Mouse (Mus musculus) intestine, embryonic 16.5 days (tissue): Measurements from ENCODE around the gene Nadsyn1. TPM values are rescaled to one million over a fixed set of nuclear protein-coding genes. Genes with fewer than 3 reads are reported as not detected.

Experiments used
- ATAC-seq: fragments of 200-750 bp; cut with Nextera tagmentation; 2 replicates; pipeline ENCODE4 v1.8.0; 2017; ENCODE audit warnings: moderate TSS enrichment, moderate library complexity
- H3K27ac ChIP-seq: fragments of 300-500 bp; sonication (generic); 2 replicates; pipeline ENCODE4 v1.5.1; 2014; ENCODE audit warnings: mild to moderate bottlenecking, low read length
- H3K27me3 ChIP-seq: fragments of 300-500 bp; sonication (generic); replicated peaks from 2 replicates; pipeline ENCODE4 v1.6.1; 2014; ENCODE audit warnings: low read length, control low read depth, mixed read lengths; ENCODE audit not compliant: control insufficient read depth, insufficient read depth
- H3K36me3 ChIP-seq: fragments of 300-500 bp; sonication (generic); 2 replicates; pipeline ENCODE4 v1.6.1; 2014; ENCODE audit warnings: low read length, control low read depth; ENCODE audit not compliant: control insufficient read depth, insufficient read depth
- H3K4me1 ChIP-seq: fragments of 300-500 bp; sonication (generic); 2 replicates; pipeline ENCODE4 v1.6.1; 2014; ENCODE audit warnings: low read length, control low read depth, mixed read lengths; ENCODE audit not compliant: control insufficient read depth, insufficient read depth
- H3K4me2 ChIP-seq: fragments of 300-500 bp; sonication (generic); 2 replicates; pipeline ENCODE4 v1.6.1; 2014; ENCODE audit warnings: low read depth, low read length, control low read depth
- H3K4me3 ChIP-seq: fragments of 300-500 bp; sonication (generic); 2 replicates; pipeline ENCODE4 v1.5.1; 2014; ENCODE audit warnings: mild to moderate bottlenecking, low read length
- H3K9ac ChIP-seq: fragments of 300-500 bp; sonication (generic); 2 replicates; pipeline ENCODE4 v1.6.1; 2014; ENCODE audit warnings: low read depth, low read length
- H3K9me3 ChIP-seq: fragments of 300-500 bp; sonication (generic); 2 replicates; pipeline ENCODE4 v1.6.1; 2016; ENCODE audit warnings: low read length, control low read depth; ENCODE audit not compliant: control insufficient read depth
- WGBS: fragments of 180-500 bp; shearing (Covaris S2); extraction: QIAGEN DNeasy Blood & Tissue Kit; methylation state at CpG from one replicate; pipeline ENCODE4 v1.1.7; 2014; 5-methylcytosine and 5-hydroxymethylcytosine counted together
- polyA plus RNA-seq: library from polyadenylated mRNA; unstranded; fragments of >200 nt; fragmentation: Nextera tagmentation; extraction: Ambion mirVana; gene quantifications from 2 replicates; pipeline ENCODE4 v1.2.1, GENCODE M21; 2015

The Nadsyn1 gene
- polyA plus RNA-seq, 1 experiment from 2014 or later = 25.4 TPM

DNA sequence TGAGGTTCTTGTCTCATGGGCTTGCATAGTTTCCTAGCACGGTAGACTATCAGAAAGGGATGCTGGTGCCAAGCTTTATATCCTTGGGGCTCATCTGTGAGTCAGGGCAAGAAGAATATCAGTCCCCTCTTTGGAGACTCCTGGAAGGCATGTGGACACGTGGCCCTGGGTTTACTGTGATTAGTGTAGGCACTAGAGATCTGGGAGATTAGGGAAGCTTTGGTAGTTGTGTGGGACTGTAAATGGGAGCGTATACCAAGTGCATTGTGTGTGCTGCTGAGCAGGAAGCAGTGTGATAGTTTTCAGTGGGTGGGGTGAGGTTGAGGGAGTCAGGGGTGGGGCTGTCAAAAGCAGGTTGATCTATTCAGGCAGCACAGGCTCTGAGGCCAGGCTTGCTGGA, 12.3 kb upstream of the Nadsyn1 start:
- Histone ChIP-seq H3K4me1 (peaks cover 51% of the 10 kb centered on the region), H3K27ac (peak overlapping the region; percentile 57), H3K4me3 (no peak overlapping the region), H3K9ac (no peak overlapping the region), H3K36me3 (peaks cover 7% of the 10 kb centered on the region; the same call in 1 of the 2 replicates), H3K27me3 (no peaks in the 10 kb centered on the region), H3K4me2 (no peak overlapping the region), H3K9me3 (no peaks in the 10 kb centered on the region)
- 37% methylated on average over 3 of the region's 3 CpGs for WGBS
- peak; percentile 69 for ATAC-seq

DNA sequence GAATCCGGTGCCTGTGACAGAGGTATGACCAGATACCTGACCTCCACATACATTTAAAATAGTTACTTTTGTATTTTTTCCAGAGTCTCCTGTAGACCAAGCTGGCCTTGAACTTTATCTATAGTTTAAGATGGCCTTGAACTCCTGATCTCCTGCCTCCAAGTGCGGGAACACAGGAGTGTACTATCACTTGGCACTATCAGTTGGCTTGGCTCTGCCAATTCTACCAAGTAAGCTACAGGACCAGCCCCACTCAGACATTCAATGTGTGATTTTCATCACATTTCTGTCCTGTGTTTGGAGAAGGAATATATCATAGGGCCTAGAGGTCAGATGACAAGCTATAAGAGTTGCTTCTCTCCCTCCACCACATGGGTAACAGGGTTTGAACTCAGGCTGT, 11.7 kb upstream of the Nadsyn1 start:
- peaks cover 7% of the 10 kb centered on the region; the same call in 1 of the 2 replicates for H3K36me3 ChIP-seq
- H3K27ac ChIP-seq = peak overlapping the region; percentile 57
- ATAC-seq = no peak
- no peak overlapping the region for H3K9ac ChIP-seq
- no peaks in the 10 kb centered on the region for H3K27me3 ChIP-seq
- no peaks in the 10 kb centered on the region for H3K9me3 ChIP-seq
- no peak overlapping the region for H3K4me2 ChIP-seq
- H3K4me3 ChIP-seq = no peak overlapping the region
- WGBS = 75% methylated on average over 2 of the region's 2 CpGs
- peaks cover 51% of the 10 kb centered on the region for H3K4me1 ChIP-seq

DNA sequence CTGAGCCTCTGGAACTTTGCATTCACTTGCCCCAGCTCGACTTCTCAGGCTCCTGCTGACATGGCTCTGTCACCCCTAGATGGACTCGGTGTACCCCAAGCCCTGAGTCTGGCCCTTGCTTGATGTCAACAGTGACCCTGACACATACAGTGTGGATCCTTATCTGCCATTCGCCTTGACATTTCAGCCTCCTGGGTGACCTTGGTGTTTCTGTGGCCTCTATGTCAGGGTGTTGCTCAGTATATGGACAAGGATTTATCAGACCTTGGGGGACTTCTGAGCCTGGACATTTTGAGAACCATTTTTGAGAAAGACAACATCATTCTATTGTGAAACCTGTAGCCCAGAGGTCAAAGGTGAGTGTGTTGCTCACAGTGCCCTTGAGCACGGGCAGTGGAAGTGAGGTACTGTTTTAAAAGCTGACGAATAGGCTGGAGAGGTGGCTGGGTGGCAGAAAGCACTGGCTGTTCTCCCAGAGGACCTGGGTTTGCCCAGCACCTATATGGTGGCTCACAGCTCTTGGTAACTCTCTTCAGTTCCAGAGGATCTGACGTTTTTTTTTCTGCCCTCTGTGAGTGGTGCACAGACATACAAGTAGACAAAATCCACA, 11.0 kb upstream of the Nadsyn1 start:
- H3K9me3 ChIP-seq = no peaks in the 10 kb centered on the region
- H3K4me2 ChIP-seq = no peak overlapping the region
- H3K4me3 ChIP-seq = no peak overlapping the region
- H3K36me3 ChIP-seq = peaks cover 7% of the 10 kb centered on the region; the same call in 1 of the 2 replicates
- H3K27ac ChIP-seq = peak overlapping the region; percentile 37; the same call in 1 of the 2 replicates
- no peak for ATAC-seq
- peaks cover 51% of the 10 kb centered on the region for H3K4me1 ChIP-seq
- peak overlapping the region; percentile 25; the same call in 1 of the 2 replicates for H3K9ac ChIP-seq
- WGBS = 73% methylated on average over 6 of the region's 6 CpGs
- H3K27me3 ChIP-seq = no peaks in the 10 kb centered on the region

DNA sequence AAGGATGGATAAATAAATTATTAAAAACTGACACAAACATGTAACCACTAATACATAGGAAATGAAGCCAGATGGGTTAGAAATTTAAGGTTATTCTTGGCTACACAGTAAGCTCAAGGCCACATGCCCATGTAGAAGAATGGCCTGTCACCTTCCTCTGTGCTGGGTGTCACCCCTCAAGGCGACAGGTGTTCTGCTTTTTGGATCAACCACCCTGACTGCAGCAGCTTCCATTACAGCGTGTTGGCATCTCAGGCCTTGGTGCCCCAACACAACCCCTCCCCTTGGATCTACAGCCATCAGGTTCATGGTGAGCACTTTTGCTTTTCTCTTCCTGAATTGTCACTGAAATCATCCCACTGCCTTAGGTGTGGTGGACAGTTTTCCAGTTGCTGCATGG, 10.0 kb upstream of the Nadsyn1 start:
- Histone ChIP-seq H3K4me2 (no peak overlapping the region), H3K9ac (no peak overlapping the region), H3K4me3 (no peak overlapping the region), H3K27ac (no peak overlapping the region), H3K36me3 (peaks cover 3% of the 10 kb centered on the region; the same call in 1 of the 2 replicates), H3K9me3 (no peaks in the 10 kb centered on the region), H3K27me3 (no peaks in the 10 kb centered on the region), H3K4me1 (peaks cover 51% of the 10 kb centered on the region)
- ATAC-seq = no peak
- 95% methylated on average over 2 of the region's 2 CpGs for WGBS

DNA sequence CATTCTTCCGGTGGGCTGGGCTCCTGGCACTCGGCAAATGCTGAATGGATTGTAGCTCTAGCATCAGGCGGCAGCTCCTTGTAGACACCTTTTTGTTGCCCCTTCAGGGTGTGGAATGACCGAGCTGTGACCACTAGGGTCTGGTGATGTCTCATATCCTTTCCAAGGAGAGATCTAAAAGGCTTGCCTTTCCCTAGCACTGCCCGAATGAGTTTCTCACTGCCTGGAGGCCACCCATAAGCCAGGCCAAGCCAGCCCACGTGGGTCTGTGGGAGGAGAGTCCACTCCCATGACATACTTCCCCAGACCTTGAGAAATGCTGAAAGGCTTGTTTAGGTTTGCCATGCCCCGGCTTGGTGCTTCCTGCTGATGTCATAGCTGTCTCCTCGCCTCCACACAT, 9.5 kb upstream of the Nadsyn1 start:
- WGBS = 72% methylated on average over 8 of the region's 8 CpGs

DNA sequence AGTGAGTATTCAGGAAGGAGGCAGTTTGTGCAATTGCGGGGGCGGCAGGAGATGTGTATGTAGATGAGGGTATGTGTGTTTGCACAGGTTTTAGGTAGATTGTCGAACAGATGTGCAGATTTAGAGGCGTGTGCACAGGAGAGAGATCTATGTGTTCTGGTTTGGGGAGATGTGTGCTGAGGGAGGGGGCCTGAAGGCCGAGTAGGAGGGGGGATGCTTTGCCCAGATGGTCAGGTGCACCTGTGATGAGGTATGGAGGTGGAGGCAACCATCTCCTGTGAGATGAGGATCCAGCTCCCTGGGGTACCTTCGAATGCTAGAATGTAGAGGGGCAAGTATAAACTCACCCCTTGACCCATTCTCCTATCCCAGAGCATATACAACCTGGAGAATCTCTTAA, 7.8 kb upstream of the Nadsyn1 start:
- Histone ChIP-seq H3K4me2 (peak overlapping the region; percentile 78), H3K4me3 (peak overlapping the region; percentile 56), H3K36me3 (no peaks in the 10 kb centered on the region; the same call in 1 of the 2 replicates), H3K9ac (peak overlapping the region; percentile 75), H3K27me3 (no peaks in the 10 kb centered on the region), H3K27ac (peak overlapping the region; percentile 77), H3K4me1 (peaks cover 45% of the 10 kb centered on the region), H3K9me3 (no peaks in the 10 kb centered on the region)
- WGBS = 10% methylated on average over 6 of the region's 6 CpGs
- peak; percentile 6; the same call in 1 of the 2 replicates for ATAC-seq

More for the DNA sequence above, 9.5 kb upstream of the Nadsyn1 start:
- Histone ChIP-seq H3K4me1 (peaks cover 51% of the 10 kb centered on the region), H3K36me3 (no peaks in the 10 kb centered on the region; the same call in 1 of the 2 replicates), H3K27me3 (no peaks in the 10 kb centered on the region), H3K4me3 (no peak overlapping the region), H3K27ac (no peak overlapping the region), H3K9me3 (no peaks in the 10 kb centered on the region), H3K4me2 (0 out of 2 replicates have a peak overlapping the region, but pooled peaks have one; percentile 78), H3K9ac (no peak overlapping the region)
- no peak for ATAC-seq

DNA sequence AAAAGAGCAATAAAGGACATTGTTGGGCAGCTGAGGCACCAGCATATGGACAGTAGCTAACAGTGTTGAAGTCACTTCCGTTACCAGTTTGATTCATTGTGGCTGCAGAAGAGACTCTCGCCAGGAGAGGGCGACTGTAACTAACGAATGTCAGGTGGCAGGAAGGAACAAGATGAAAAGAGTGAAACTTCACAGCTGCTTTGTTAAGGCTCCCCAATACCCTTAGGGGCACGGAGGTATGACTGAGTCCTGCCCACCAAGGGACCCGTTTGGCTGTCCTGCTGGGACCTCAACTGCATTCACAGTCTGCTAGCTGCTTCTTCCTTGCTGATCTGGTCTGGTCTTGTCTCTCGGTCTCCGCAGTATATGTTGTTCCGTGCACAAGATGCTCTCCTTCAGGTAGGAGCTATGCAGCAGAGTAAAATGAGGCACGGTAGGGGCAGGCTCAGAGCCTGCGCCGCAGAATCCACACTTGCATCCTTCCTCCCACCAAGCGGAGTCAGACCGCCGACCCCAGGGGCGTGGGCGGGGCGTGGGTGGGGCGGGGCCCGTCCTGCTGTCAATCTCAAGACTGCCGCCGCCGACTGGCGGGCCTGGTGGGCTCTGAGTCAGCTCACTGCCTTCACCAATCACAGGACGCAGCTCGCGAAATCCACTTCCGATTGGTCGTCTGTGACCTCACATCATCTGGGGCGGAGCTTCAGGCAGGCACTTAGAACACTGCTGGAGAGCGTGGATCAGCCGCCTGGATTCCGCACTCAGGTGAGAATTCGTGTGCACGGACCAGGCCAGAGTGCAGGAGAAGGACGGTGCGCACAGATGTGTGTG, 7.1 kb upstream of the Nadsyn1 start:
- peak; percentile 96 for ATAC-seq
- Histone ChIP-seq H3K27ac (peak overlapping the region; percentile 90), H3K9me3 (no peaks in the 10 kb centered on the region), H3K4me3 (peak overlapping the region; percentile 56), H3K36me3 (no peaks in the 10 kb centered on the region; the same call in 1 of the 2 replicates), H3K4me1 (peaks cover 38% of the 10 kb centered on the region), H3K4me2 (peak overlapping the region; percentile 78), H3K9ac (peak overlapping the region; percentile 75), H3K27me3 (no peaks in the 10 kb centered on the region)
- WGBS = under 1% methylated on average over 37 of the region's 37 CpGs

DNA sequence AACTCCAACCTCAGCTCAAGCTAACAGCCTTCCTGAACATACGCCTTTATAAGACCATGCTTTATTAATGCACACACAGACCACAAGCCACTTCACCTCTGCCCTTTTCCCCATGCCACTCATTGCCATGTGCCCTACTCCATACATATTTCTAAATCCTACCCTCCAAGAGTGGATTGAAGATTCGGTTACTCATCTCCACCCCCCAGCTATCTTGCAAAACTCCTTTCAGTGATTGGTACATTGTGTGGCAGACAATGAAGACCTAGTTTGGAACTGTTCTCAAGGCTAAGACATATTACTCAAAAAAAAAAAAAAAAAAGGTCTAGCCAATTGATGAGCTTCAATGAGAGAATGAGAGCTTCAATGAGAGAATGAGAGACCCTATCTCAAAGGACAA, 4.3 kb upstream of the Nadsyn1 start:
- Histone ChIP-seq H3K4me3 (no peak overlapping the region), H3K4me1 (peaks cover 21% of the 10 kb centered on the region), H3K9ac (no peak overlapping the region), H3K4me2 (no peak overlapping the region), H3K27ac (no peak overlapping the region), H3K27me3 (no peaks in the 10 kb centered on the region), H3K36me3 (no peaks in the 10 kb centered on the region; the same call in 1 of the 2 replicates), H3K9me3 (no peaks in the 10 kb centered on the region)
- WGBS = 87% methylated on average over 2 of the region's 2 CpGs
- no peak for ATAC-seq

DNA sequence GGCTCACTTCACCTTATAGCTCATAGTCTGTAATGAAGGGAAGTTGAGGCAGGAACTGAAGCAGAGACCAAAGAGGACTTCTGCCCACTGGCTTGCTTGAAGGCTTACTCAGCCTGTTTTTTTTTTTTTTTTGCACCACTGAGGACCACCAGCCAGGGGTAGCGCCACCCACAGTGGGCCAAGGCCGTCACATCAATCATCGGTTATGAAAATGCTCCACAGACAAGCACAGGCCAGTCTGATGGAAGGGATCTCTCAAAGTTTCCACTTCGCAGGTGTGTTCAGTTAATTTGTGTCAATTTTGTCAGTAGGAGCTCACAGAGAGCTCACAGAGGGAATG, 587 bp upstream of the Nadsyn1 start:
- peak overlapping the region; percentile 79 for H3K27ac ChIP-seq
- peak overlapping the region; percentile 69 for H3K9ac ChIP-seq
- 0 out of 2 replicates have a peak, but pooled peaks have one; percentile 0 for ATAC-seq
- peak overlapping the region; percentile 71 for H3K4me3 ChIP-seq
- no peaks in the 10 kb centered on the region for H3K9me3 ChIP-seq
- peaks cover 2% of the 10 kb centered on the region; the same call in 1 of the 2 replicates for H3K36me3 ChIP-seq
- 84% methylated on average over 4 of the region's 4 CpGs for WGBS
- peaks cover 13% of the 10 kb centered on the region for H3K4me1 ChIP-seq
- H3K4me2 ChIP-seq = peak overlapping the region; percentile 71
- no peaks in the 10 kb centered on the region for H3K27me3 ChIP-seq
